Mouse (Mus musculus) liver, embryonic 12.5 days (tissue): ENCODE measurements around the gene Pdzrn3. TPM values are rescaled to one million over a fixed set of nuclear protein-coding genes. Genes with fewer than 3 reads are reported as not detected.

Experiments used
- ATAC-seq: fragments of 200-750 bp; cut with Nextera tagmentation; 2 replicates; pipeline ENCODE4 v1.8.0; 2017; ENCODE audit warnings: moderate number of reproducible peaks, mild to moderate bottlenecking, moderate library complexity
- H3K27ac ChIP-seq: fragments of 300-500 bp; sonication (generic); 2 replicates; pipeline ENCODE4 v1.5.1; 2016; ENCODE audit warnings: mild to moderate bottlenecking
- H3K27me3 ChIP-seq: fragments of 300-500 bp; sonication (generic); replicated peaks from 2 replicates; pipeline ENCODE4 v1.6.1; 2016; ENCODE audit warnings: mild to moderate bottlenecking, moderate library complexity
- H3K36me3 ChIP-seq: fragments of 300-500 bp; sonication (generic); 2 replicates; pipeline ENCODE4 v1.6.1; 2016; ENCODE audit warnings: mild to moderate bottlenecking, moderate library complexity
- H3K4me1 ChIP-seq: fragments of 300-500 bp; sonication (generic); 2 replicates; pipeline ENCODE4 v1.6.1; 2016
- H3K4me2 ChIP-seq: fragments of 300-500 bp; sonication (generic); 2 replicates; pipeline ENCODE4 v1.6.1; 2016; ENCODE audit warnings: mild to moderate bottlenecking, moderate library complexity
- H3K4me3 ChIP-seq: fragments of 300-500 bp; sonication (generic); 2 replicates; pipeline ENCODE4 v1.5.1; 2016; ENCODE audit warnings: mild to moderate bottlenecking, moderate library complexity
- H3K9ac ChIP-seq: fragments of 300-500 bp; sonication (generic); 2 replicates; pipeline ENCODE4 v1.6.1; 2016; ENCODE audit warnings: mild to moderate bottlenecking, moderate library complexity
- H3K9me3 ChIP-seq: fragments of 300-500 bp; sonication (generic); replicated peaks from 2 replicates; pipeline ENCODE4 v1.6.1; 2016; ENCODE audit warnings: mild to moderate bottlenecking, moderate library complexity
- WGBS: fragments of 180-500 bp; shearing (Covaris S2); methylation state at CpG from one replicate; pipeline ENCODE4 v1.1.7; 2016; ENCODE audit not compliant: insufficient replicate concordance; 5-methylcytosine and 5-hydroxymethylcytosine counted together
- polyA plus RNA-seq: library from polyadenylated mRNA; unstranded; fragments of >200 nt; fragmentation: Nextera tagmentation; extraction: Ambion mirVana; gene quantifications from 2 replicates; pipeline ENCODE4 v1.2.1, GENCODE M21; 2016

The Pdzrn3 gene
- polyA plus RNA-seq, 1 experiment from 2014 or later: 1.4 TPM

DNA sequence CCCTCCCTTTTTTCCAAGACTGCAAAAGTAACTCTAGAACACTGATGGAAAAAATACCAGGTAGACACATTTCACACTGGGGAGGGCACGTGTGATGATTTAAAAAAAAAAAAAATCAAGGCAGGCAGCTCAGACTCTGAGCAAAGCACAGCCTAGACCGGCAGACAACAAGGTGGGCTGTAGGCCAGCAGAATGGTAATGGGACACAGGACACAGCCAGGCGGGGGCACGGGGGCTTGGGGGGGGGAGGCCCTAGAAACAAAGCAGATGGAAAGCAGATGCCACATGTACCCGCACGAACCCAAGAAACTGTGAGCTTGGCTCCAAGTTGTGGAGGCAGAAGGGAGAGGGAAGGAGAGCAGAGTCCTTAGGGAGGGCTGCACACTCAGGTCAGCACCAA, 11.9 kb downstream of the Pdzrn3 start:
- Histone ChIP-seq H3K9ac (no peak overlapping the region), H3K4me3 (no peak overlapping the region), H3K4me2 (no peak overlapping the region), H3K27me3 (no peaks in the 10 kb centered on the region), H3K36me3 (no peaks in the 10 kb centered on the region), H3K9me3 (no peaks in the 10 kb centered on the region), H3K27ac (no peak overlapping the region), H3K4me1 (peaks cover 8% of the 10 kb centered on the region; the same call in 1 of the 2 replicates)
- 55% methylated on average over 6 of the region's 6 CpGs for WGBS
- no peak for ATAC-seq

DNA sequence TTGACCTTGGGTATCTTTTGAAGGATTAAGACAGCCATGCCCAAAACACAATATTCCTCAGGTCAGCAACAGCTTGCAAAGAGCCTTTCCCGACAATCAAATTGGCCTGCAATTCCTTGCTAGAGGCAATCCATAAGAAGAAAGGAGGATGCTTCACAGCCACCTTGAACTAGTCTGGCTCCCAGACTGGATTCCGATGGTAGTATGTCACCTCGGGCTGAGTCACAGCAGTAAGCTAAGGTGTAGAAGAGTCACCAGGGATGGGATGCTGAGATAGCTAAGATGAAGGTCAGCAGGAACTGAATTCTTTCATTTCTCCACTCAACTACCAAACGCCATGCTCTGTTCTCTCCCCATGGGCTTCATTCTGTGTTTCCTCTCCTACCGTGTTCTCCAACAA, 13.8 kb downstream of the Pdzrn3 start:
- H3K4me3 ChIP-seq: no peak overlapping the region
- no peak for ATAC-seq
- no peak overlapping the region for H3K9ac ChIP-seq
- H3K9me3 ChIP-seq: no peaks in the 10 kb centered on the region
- 77% methylated on average over 5 of the region's 5 CpGs for WGBS
- no peak overlapping the region for H3K4me2 ChIP-seq
- peaks cover 8% of the 10 kb centered on the region; the same call in 1 of the 2 replicates for H3K4me1 ChIP-seq
- H3K36me3 ChIP-seq: no peaks in the 10 kb centered on the region
- no peak overlapping the region for H3K27ac ChIP-seq
- no peaks in the 10 kb centered on the region for H3K27me3 ChIP-seq

DNA sequence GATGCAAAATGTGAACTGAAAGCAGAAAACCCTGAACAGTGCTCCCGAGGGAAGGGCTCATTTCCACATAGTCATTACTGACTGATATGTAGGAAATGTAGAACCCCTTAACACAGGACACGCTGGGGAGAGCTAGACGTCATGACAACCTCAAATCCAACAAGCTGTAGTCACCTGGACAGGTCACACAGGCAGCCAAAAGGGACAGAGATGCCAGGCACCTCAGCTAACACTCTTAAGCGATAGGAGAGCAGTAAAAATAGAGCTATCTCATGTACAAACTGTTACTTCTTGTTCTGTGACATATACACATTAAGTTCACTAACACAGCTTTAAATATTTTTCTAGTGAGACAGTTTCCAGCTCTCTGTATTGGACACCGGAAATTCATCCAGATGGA, 15.0 kb downstream of the Pdzrn3 start:
- Histone ChIP-seq H3K27ac (no peak overlapping the region), H3K27me3 (no peaks in the 10 kb centered on the region), H3K4me3 (no peak overlapping the region), H3K9ac (no peak overlapping the region), H3K36me3 (no peaks in the 10 kb centered on the region), H3K4me2 (no peak overlapping the region), H3K4me1 (peaks cover 8% of the 10 kb centered on the region; the same call in 1 of the 2 replicates), H3K9me3 (no peaks in the 10 kb centered on the region)
- ATAC-seq: no peak
- WGBS: 62% methylated on average over 5 of the region's 5 CpGs

DNA sequence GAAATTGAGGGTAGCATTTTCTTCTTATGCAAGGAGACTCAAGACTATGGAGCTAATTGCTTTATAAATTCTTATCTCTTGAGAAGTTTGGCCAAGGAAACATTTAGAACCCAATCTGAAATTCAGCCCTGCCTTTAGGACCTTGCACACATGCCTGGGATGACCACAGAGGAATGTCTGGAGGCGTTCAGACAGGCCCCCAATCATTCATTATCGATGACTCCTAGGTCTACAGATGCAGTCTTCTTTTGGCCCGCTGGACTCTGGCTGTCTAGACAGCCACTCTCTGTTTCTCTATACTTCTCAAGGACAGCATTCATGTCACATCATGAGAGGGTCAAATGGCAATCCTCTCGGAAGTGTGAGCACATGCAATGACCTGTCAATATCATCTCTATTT, 15.4 kb downstream of the Pdzrn3 start:
- H3K9ac ChIP-seq: no peak overlapping the region
- no peaks in the 10 kb centered on the region for H3K27me3 ChIP-seq
- 50% methylated on average over 4 of the region's 4 CpGs for WGBS
- H3K4me2 ChIP-seq: no peak overlapping the region
- no peak overlapping the region for H3K27ac ChIP-seq
- H3K4me3 ChIP-seq: no peak overlapping the region
- no peak for ATAC-seq
- no peaks in the 10 kb centered on the region for H3K9me3 ChIP-seq
- H3K4me1 ChIP-seq: peaks cover 8% of the 10 kb centered on the region; the same call in 1 of the 2 replicates
- H3K36me3 ChIP-seq: no peaks in the 10 kb centered on the region

DNA sequence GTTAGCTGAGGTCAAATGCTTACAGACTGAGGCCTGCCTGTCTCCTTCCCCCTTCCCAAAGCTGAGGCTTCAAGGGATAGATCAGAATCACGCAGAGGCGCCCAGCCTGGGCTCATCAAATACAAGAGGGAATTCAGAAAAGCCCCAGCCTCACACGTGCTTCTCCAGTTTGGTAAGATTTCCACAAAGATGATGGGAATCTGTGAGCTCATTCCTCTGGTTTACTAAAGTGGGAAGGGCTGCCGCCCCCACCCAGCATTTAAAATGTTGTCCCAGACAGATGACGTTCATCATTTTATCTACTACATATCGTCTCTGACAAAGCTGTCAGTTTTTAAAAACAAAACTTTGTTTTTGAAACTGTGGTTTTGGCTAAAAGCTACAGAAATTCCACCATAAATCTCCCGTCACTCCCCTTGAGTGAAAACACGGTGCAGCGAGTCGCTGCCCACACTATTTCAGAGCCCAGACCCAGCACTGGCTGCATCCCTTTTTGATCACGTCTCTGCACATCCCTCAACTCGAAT, 17.4 kb downstream of the Pdzrn3 start:
- Histone ChIP-seq H3K4me3 (no peak overlapping the region), H3K4me1 (no peaks in the 10 kb centered on the region), H3K27ac (no peak overlapping the region), H3K9me3 (no peaks in the 10 kb centered on the region), H3K4me2 (no peak overlapping the region), H3K36me3 (no peaks in the 10 kb centered on the region), H3K9ac (no peak overlapping the region), H3K27me3 (no peaks in the 10 kb centered on the region)
- 58% methylated on average over 12 of the region's 12 CpGs for WGBS
- no peak for ATAC-seq

DNA sequence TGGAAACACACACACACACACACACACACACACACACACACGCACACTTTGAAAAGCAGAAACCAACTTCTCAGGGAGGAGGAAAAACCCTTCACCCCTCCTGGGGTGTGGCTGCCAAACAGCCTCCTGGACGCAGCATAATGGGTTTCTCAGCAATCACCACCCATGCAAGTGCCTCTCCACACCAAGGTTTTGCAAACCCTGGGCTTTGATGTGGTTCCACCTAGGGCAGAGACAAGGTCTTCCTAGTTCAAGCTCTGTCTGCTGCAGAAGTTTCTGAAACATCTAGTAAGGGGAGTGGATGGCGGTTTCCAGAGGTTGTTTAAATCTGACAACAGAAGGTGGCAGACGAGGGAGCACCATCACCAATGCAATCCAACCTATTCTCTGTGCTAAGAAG, 18.1 kb downstream of the Pdzrn3 start:
- WGBS: 54% methylated on average over 4 of the region's 4 CpGs
- no peak overlapping the region for H3K9ac ChIP-seq
- H3K27me3 ChIP-seq: no peaks in the 10 kb centered on the region
- H3K36me3 ChIP-seq: no peaks in the 10 kb centered on the region
- no peak for ATAC-seq
- no peak overlapping the region for H3K4me3 ChIP-seq
- no peaks in the 10 kb centered on the region for H3K4me1 ChIP-seq
- H3K9me3 ChIP-seq: no peaks in the 10 kb centered on the region
- no peak overlapping the region for H3K4me2 ChIP-seq
- no peak overlapping the region for H3K27ac ChIP-seq

DNA sequence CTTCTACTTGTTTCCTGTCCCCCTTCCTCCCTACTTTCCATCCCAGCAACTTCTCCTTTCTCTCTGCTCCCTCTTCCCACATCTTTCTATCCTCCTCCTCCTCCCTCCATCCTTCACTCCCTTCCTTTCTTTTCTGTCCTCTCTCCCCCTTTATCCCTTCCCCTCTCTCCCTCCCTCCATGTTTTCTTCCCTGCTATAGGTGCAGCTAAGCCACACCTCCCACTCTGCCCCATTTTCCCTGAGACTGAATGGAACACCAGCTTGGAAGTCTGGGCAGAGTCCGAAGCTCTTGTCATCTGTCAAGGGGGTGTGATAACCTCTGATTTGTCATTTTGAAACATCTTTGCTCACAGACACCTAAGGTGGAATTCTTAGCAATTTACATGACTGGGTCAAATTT, 22.8 kb downstream of the Pdzrn3 start:
- no peak overlapping the region for H3K4me2 ChIP-seq

DNA sequence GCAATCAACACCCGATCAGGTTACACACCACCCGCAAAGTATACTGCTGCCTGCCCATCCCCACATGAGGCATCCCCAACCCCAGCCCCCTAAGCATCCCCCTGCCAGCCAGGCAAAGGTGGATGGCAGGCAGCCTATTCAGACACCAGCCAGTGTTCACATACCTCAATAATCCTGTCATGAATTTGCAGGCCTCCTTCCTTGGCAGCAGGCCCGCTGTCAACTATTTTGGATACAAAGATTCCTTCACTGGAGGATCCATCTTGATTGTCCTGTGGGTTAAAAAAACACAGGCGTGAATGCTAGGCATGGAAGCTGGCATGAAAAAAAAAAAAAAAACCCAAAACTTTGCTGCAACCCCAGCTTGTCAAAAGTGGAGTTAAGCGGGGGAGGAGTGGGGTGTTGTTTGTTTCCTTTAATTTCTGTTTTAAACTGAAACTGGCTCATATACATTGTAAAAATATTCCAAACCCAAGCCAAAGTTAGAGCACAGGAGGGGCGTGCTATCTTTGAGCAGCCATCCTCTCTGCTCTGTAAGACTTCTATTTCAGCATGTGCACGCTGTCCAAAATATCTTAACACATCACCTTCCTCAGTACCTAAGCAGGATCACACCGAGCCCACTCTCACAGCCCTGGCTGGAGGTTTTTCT, 23.3 kb downstream of the Pdzrn3 start:
- H3K4me3 ChIP-seq: no peak overlapping the region
- no peak overlapping the region for H3K27ac ChIP-seq
- no peaks in the 10 kb centered on the region for H3K27me3 ChIP-seq
- no peak for ATAC-seq
- H3K4me1 ChIP-seq: no peaks in the 10 kb centered on the region
- no peaks in the 10 kb centered on the region for H3K9me3 ChIP-seq
- 41% methylated on average over 8 of the region's 8 CpGs for WGBS
- no peak overlapping the region for H3K9ac ChIP-seq
- H3K4me2 ChIP-seq: no peak overlapping the region
- H3K36me3 ChIP-seq: no peaks in the 10 kb centered on the region

More for the DNA sequence above, 22.8 kb downstream of the Pdzrn3 start:
- 38% methylated on average over 1 of the region's 1 CpGs for WGBS
- H3K9ac ChIP-seq: no peak overlapping the region
- ATAC-seq: no peak
- H3K4me3 ChIP-seq: no peak overlapping the region
- H3K36me3 ChIP-seq: no peaks in the 10 kb centered on the region
- no peak overlapping the region for H3K27ac ChIP-seq
- no peaks in the 10 kb centered on the region for H3K9me3 ChIP-seq
- H3K27me3 ChIP-seq: no peaks in the 10 kb centered on the region
- H3K4me1 ChIP-seq: no peaks in the 10 kb centered on the region

DNA sequence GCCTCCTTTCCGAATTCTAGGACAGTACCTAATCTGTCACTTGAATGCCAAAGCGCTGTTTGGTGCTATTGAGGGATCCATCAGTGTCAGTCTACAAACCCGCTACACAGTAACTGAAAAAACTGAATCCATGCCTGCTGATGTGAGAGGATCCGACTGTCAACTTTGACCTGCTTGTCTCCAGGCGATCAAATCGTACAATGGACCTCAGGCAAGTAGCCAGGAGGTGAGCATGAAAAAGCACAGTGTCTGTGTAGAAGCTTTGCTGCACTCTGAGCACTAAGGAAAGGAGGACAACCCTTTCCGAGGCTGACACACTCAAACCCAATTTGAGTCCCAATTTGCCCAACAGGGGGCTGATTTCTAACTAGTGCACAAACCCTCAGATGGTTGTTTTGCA, 24.0 kb downstream of the Pdzrn3 start:
- Histone ChIP-seq H3K4me3 (no peak overlapping the region), H3K27me3 (no peaks in the 10 kb centered on the region), H3K9ac (no peak overlapping the region), H3K27ac (no peak overlapping the region), H3K4me2 (no peak overlapping the region), H3K36me3 (no peaks in the 10 kb centered on the region), H3K9me3 (no peaks in the 10 kb centered on the region), H3K4me1 (no peaks in the 10 kb centered on the region)
- ATAC-seq: no peak
- 71% methylated on average over 7 of the region's 7 CpGs for WGBS

DNA sequence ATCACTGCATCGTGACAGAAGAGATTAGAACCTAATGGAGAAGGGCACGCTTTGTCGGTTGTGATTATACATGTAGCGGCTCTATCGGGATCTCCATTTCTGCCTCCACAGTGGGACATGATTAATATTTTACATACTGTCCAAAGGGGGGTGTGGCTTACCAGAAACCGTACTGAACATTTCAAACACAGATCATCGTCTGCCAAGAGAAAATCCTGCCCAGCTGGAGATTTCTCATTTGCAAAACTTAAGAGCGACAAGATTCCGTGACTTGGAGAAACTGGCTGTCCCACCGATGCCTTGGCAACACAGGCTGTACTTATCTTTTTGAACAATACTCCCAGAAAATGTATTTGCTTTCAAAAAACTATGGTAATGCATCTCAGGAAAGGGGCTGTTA, 25.1 kb downstream of the Pdzrn3 start:
- Histone ChIP-seq H3K27ac (no peak overlapping the region), H3K4me3 (no peak overlapping the region), H3K27me3 (no peaks in the 10 kb centered on the region), H3K4me1 (no peaks in the 10 kb centered on the region), H3K9ac (no peak overlapping the region), H3K36me3 (no peaks in the 10 kb centered on the region), H3K9me3 (no peaks in the 10 kb centered on the region), H3K4me2 (no peak overlapping the region)
- 74% methylated on average over 10 of the region's 10 CpGs for WGBS
- ATAC-seq: no peak

DNA sequence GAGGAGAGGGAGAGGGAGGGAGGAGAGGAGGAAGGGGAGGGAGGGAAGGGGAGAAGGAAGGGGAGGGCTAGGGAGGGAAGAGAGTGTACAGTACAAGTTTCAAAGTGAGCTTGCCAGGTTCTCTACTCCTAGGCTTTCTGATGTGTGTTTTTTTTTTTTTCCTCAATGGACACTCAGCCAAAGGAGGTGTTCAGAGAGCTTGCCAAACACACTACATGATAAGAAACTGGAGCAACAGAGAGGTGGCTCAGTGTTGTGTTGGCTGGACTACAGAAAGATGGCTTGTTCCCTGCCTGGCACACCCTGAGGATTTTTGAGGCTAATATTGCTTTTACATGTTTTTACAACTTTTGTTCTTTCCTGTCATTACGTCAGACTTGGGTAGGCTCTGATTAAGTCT, 26.6 kb downstream of the Pdzrn3 start:
- WGBS: 46% methylated on average over 1 of the region's 1 CpGs
- H3K4me1 ChIP-seq: no peaks in the 10 kb centered on the region

DNA sequence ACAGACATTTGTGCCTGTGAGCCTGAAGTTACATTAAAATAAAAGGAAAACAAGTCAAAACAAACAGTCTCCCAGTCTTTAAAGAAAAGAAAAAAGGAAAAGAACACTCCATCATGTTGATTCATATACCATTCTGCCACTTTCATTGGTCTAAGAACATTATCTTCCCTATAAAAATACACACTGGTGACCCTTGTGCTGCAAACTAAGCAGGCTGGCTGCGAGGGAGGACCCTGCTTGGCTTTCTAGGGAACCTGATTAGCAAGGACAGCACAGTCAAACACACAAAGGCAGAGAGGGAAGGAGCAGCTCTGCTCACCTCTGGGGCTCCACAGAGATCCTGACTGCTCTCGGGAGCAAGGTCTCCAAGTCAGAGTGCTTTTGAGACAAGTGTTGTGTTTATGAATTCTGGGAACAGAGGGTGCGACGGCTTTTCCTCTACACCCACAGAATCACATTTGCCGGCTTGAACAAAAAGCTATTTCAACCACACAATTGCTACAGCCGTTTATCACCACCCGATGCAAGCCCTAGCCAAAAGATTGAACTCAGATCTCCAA, 27.2 kb downstream of the Pdzrn3 start:
- Histone ChIP-seq H3K9ac (no peak overlapping the region), H3K36me3 (no peaks in the 10 kb centered on the region)

More for the DNA sequence above, 26.6 kb downstream of the Pdzrn3 start:
- H3K4me3 ChIP-seq: no peak overlapping the region
- H3K27ac ChIP-seq: no peak overlapping the region
- no peaks in the 10 kb centered on the region for H3K9me3 ChIP-seq
- no peaks in the 10 kb centered on the region for H3K36me3 ChIP-seq
- no peaks in the 10 kb centered on the region for H3K27me3 ChIP-seq
- no peak for ATAC-seq
- no peak overlapping the region for H3K9ac ChIP-seq
- no peak overlapping the region for H3K4me2 ChIP-seq

More for the DNA sequence above, 27.2 kb downstream of the Pdzrn3 start:
- H3K27ac ChIP-seq: no peak overlapping the region
- H3K4me3 ChIP-seq: no peak overlapping the region
- no peak overlapping the region for H3K4me2 ChIP-seq
- no peaks in the 10 kb centered on the region for H3K4me1 ChIP-seq
- no peaks in the 10 kb centered on the region for H3K27me3 ChIP-seq
- H3K9me3 ChIP-seq: no peaks in the 10 kb centered on the region
- no peak for ATAC-seq
- WGBS: 49% methylated on average over 7 of the region's 7 CpGs
